Mouse (Mus musculus) G1E (cell line): Measurements from ENCODE around the gene Cxcl10. TPM values are rescaled to one million over a fixed set of nuclear protein-coding genes. Genes with fewer than 3 reads are reported as not detected.

Experiments used
- ATAC-seq: 2 replicates; pipeline ENCODE4 v1.8.0; 2016; ENCODE audit warnings: mild to moderate bottlenecking; ENCODE audit not compliant: insufficient number of reproducible peaks, poor library complexity, low FRiP score, severe bottlenecking; ENCODE audit errors: extremely low read depth
- DNase-seq: peaks from one replicate; pipeline ENCODE4 v3.0.0; 2012; ENCODE audit warnings: low spot score
- H3K27me3 ChIP-seq: 2 replicates; pipeline ENCODE4 v1.6.1; 2012; ENCODE audit warnings: mild to moderate bottlenecking, low read length, inconsistent platforms; ENCODE audit not compliant: insufficient read depth
- H3K36me3 ChIP-seq: replicated peaks from 2 replicates; pipeline ENCODE3; 2012; ENCODE audit warnings: mild to moderate bottlenecking, inconsistent platforms
- H3K4me1 ChIP-seq: 2 replicates; pipeline ENCODE4 v1.6.1; 2012; ENCODE audit warnings: low read depth, low read length, inconsistent platforms, mixed read lengths; ENCODE audit not compliant: insufficient read depth
- H3K4me3 ChIP-seq: 2 replicates; pipeline ENCODE4 v1.5.1; 2012; ENCODE audit warnings: low read depth, mild to moderate bottlenecking, inconsistent platforms, low read length, moderate library complexity, mixed read lengths
- H3K9me3 ChIP-seq: replicated peaks from 2 replicates; pipeline ENCODE4 v1.6.1; 2012; ENCODE audit warnings: inconsistent platforms
- CTCF ChIP-seq: IDR thresholded peaks from 2 replicates; pipeline ENCODE4 v1.5.1; 2012; ENCODE audit warnings: low read depth, low read length, inconsistent platforms, mixed read lengths
- GATA1 ChIP-seq: IDR thresholded peaks from 2 replicates; pipeline ENCODE4 v1.6.1; 2012; ENCODE audit warnings: borderline replicate concordance, low read length, inconsistent platforms, mixed read lengths
- GATA2 ChIP-seq: IDR thresholded peaks from 2 replicates; pipeline ENCODE4 v1.6.1; 2012; ENCODE audit warnings: low read depth, low read length, inconsistent platforms, borderline replicate concordance
- POLR2AphosphoS5 ChIP-seq: IDR thresholded peaks from 2 replicates; pipeline ENCODE4 v1.6.1; 2012; ENCODE audit warnings: low read depth, low read length, inconsistent platforms; ENCODE audit not compliant: insufficient replicate concordance
- TAL1 ChIP-seq: conservative IDR thresholded peaks from 2 replicates; pipeline ENCODE4 v1.6.1; 2012; ENCODE audit warnings: low read depth, low read length, inconsistent platforms, mixed read lengths
- polyA plus RNA-seq: library from polyadenylated mRNA; stranded (reverse); fragments of >175 nt; gene quantifications from 2 replicates; pipeline ENCODE4 v1.2.3, GENCODE M21; 2012
- total RNA-seq, 2 experiments: library from RNA; stranded (forward) in 1 of 2; stranded (reverse) in 1 of 2; fragments of 200-1000 nt in 1 of 2; fragments of >200 nt in 1 of 2; fragmentation: Nextera tagmentation in 1 of 2; gene quantifications; 2 replicates each; pipeline ENCODE4 v1.2.3; 2014 to 2017

The Cxcl10 gene
- total and polyA plus RNA-seq, 3 experiments: 0.05 TPM; not detected in 2

GRCm38 (mm10) chr5:92389977-92390376 is 41.3 kb upstream of the Cxcl10 start:
- no peak for TF ChIP-seq GATA2
- TF ChIP-seq TAL1: no peak
- no peak for TF ChIP-seq GATA1
- Histone ChIP-seq H3K27me3 (peaks cover 5% of the 10 kb centered on the region), H3K4me1 (peaks cover 53% of the 10 kb centered on the region), H3K9me3 (peaks cover 8% of the 10 kb centered on the region; the same call in 1 of the 2 replicates), H3K36me3 (no peaks in the 10 kb centered on the region), H3K4me3 (no peak overlapping the region)
- ATAC-seq (no peak), DNase-seq (no peak)

GRCm38 (mm10) chr5:92387433-92387832 is 38.7 kb upstream of the Cxcl10 start:
- ATAC-seq (no peak), DNase-seq (no peak)
- no peaks in the 10 kb centered on the region for H3K36me3 ChIP-seq
- H3K4me1 ChIP-seq: peaks cover 36% of the 10 kb centered on the region
- H3K4me3 ChIP-seq: no peak overlapping the region
- peaks cover 5% of the 10 kb centered on the region for H3K27me3 ChIP-seq
- peaks cover 2% of the 10 kb centered on the region; the same call in 1 of the 2 replicates for H3K9me3 ChIP-seq
- TF ChIP-seq POLR2AphosphoS5 (no peak), CTCF (no peak), TAL1 (no peak), GATA2 (no peak), GATA1 (no peak)

- Histone ChIP-seq H3K4me3 (no peak overlapping the region), H3K4me1 (peaks cover 39% of the 10 kb centered on the region), H3K27me3 (peaks cover 5% of the 10 kb centered on the region), H3K9me3 (no peaks in the 10 kb centered on the region), H3K36me3 (no peaks in the 10 kb centered on the region)
- ATAC-seq (no peak), DNase-seq (no peak)
- TF ChIP-seq GATA2 (no peak), CTCF (no peak), GATA1 (no peak), TAL1 (no peak), POLR2AphosphoS5 (no peak)
Measured at GRCm38 (mm10) chr5:92386643-92387042, 38.0 kb upstream of the Cxcl10 start.

DNA sequence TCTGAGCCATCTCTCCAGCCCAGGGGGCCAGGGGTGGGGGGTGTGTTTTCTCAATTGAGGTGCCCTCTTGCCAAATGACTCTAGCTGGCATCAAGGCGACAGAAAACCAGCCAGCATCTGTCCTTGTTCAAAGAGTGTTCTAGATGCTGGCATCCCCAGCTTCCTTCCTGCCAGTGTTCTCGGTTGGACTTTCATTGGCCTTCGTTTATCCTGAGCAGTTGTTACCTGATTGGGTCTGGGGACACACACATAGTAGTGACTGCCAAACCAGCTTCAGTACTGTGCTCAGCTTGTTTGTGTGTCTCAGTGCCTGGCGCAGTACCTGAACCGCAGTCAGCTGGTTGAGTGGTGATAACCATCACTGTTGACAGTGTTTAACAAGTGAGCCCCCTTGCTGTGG is 37.4 kb upstream of the Cxcl10 start:
- DNase-seq: no peak
- TF ChIP-seq POLR2AphosphoS5 (no peak), GATA2 (no peak), TAL1 (no peak), GATA1 (no peak), CTCF (no peak)
- Histone ChIP-seq H3K9me3 (no peaks in the 10 kb centered on the region), H3K36me3 (no peaks in the 10 kb centered on the region), H3K27me3 (peaks cover 5% of the 10 kb centered on the region), H3K4me3 (no peak overlapping the region), H3K4me1 (peaks cover 39% of the 10 kb centered on the region)
- no peak for ATAC-seq

GRCm38 (mm10) chr5:92384855-92385254 is 36.2 kb upstream of the Cxcl10 start:
- peak; percentile 63 for TF ChIP-seq CTCF
- TF ChIP-seq GATA2: no peak
- no peak overlapping the region for H3K4me3 ChIP-seq
- DNase-seq (no peak), ATAC-seq (no peak)
- H3K9me3 ChIP-seq: no peaks in the 10 kb centered on the region
- H3K36me3 ChIP-seq: no peaks in the 10 kb centered on the region
- H3K27me3 ChIP-seq: peaks cover 2% of the 10 kb centered on the region
- peaks cover 31% of the 10 kb centered on the region for H3K4me1 ChIP-seq

GRCm38 (mm10) chr5:92383747-92384146 is 35.1 kb upstream of the Cxcl10 start:
- no peak for TF ChIP-seq TAL1
- no peak for TF ChIP-seq GATA2
- TF ChIP-seq CTCF: no peak
- TF ChIP-seq GATA1: no peak
- TF ChIP-seq POLR2AphosphoS5: no peak
- H3K9me3 ChIP-seq: no peaks in the 10 kb centered on the region
- H3K4me1 ChIP-seq: peaks cover 30% of the 10 kb centered on the region
- H3K27me3 ChIP-seq: peaks cover under 1% of the 10 kb centered on the region
- H3K4me3 ChIP-seq: no peak overlapping the region
- DNase-seq (no peak), ATAC-seq (no peak)
- H3K36me3 ChIP-seq: no peaks in the 10 kb centered on the region

- Histone ChIP-seq H3K4me1 (peaks cover 30% of the 10 kb centered on the region), H3K36me3 (no peaks in the 10 kb centered on the region), H3K9me3 (no peaks in the 10 kb centered on the region), H3K27me3 (peaks cover 3% of the 10 kb centered on the region; the same call in 1 of the 2 replicates), H3K4me3 (no peak overlapping the region)
- TF ChIP-seq CTCF (no peak), POLR2AphosphoS5 (no peak), GATA1 (no peak), TAL1 (no peak), GATA2 (no peak)
- DNase-seq (no peak), ATAC-seq (no peak)
Measured at GRCm38 (mm10) chr5:92382349-92382679, 33.6 kb upstream of the Cxcl10 start.
